Mouse (Mus musculus) limb, embryonic 10.5 days (tissue): ENCODE results near the gene BC016579. TPM values are rescaled to one million over a fixed set of nuclear protein-coding genes. Genes with fewer than 3 reads are reported as not detected.

Source experiments
- DNase-seq: peaks from one replicate; pipeline ENCODE4 v3.0.0-alpha.2; 2017; ENCODE audit warnings: low spot score
- H3K27ac ChIP-seq: fragments of 300-500 bp; sonication (generic); 2 replicates; pipeline ENCODE4 v1.5.1; 2016; ENCODE audit warnings: mild to moderate bottlenecking
- H3K27me3 ChIP-seq: fragments of 300-500 bp; sonication (generic); 2 replicates; pipeline ENCODE4 v1.6.1; 2016; ENCODE audit warnings: low read depth, mild to moderate bottlenecking; ENCODE audit not compliant: poor library complexity, severe bottlenecking
- H3K36me3 ChIP-seq: fragments of 300-500 bp; sonication (generic); 2 replicates; pipeline ENCODE4 v1.6.1; 2016; ENCODE audit warnings: mild to moderate bottlenecking, moderate library complexity
- H3K4me1 ChIP-seq: fragments of 300-500 bp; sonication (generic); 2 replicates; pipeline ENCODE4 v1.6.1; 2016
- H3K4me3 ChIP-seq: fragments of 300-500 bp; sonication (generic); 2 replicates; pipeline ENCODE4 v1.5.1; 2016; ENCODE audit warnings: mild to moderate bottlenecking, moderate library complexity
- H3K9me3 ChIP-seq: fragments of 300-500 bp; sonication (generic); replicated peaks from 2 replicates; pipeline ENCODE4 v1.6.1; 2016; ENCODE audit warnings: mild to moderate bottlenecking
- WGBS: fragments of 180-500 bp; shearing (Covaris S2); methylation state at CpG from one replicate; pipeline ENCODE4 v1.1.7; 2016; 5-methylcytosine and 5-hydroxymethylcytosine counted together
- polyA plus RNA-seq: library from polyadenylated mRNA; unstranded; fragments of >200 nt; fragmentation: Nextera tagmentation; extraction: Ambion mirVana; gene quantifications from 2 replicates; pipeline ENCODE4 v1.2.1, GENCODE M21; 2016

The BC016579 gene
- polyA plus RNA-seq, 1 experiment from 2014 or later = not detected

- DNase-seq = no peak
- H3K4me3 ChIP-seq = no peak overlapping the region
- no peaks in the 10 kb centered on the region for H3K36me3 ChIP-seq
- no peaks in the 10 kb centered on the region for H3K4me1 ChIP-seq
- H3K27ac ChIP-seq = no peak overlapping the region
- H3K9me3 ChIP-seq = no peaks in the 10 kb centered on the region
- H3K27me3 ChIP-seq = no peaks in the 10 kb centered on the region
These were observed 8.5 kb upstream of the BC016579 start for GRCm38 (mm10) chr16:45662381-45662780.

GRCm38 (mm10) chr16:45659596-45659995, 5.7 kb upstream of the BC016579 start:
- WGBS = 92% methylated on average over 4 of the region's 4 CpGs
- Histone ChIP-seq H3K9me3 (no peaks in the 10 kb centered on the region), H3K4me1 (no peaks in the 10 kb centered on the region), H3K27me3 (peaks cover 8% of the 10 kb centered on the region), H3K27ac (no peak overlapping the region), H3K36me3 (no peaks in the 10 kb centered on the region), H3K4me3 (no peak overlapping the region)
- DNase-seq = no peak

- H3K4me3 ChIP-seq = no peak overlapping the region
- WGBS = 86% methylated on average over 1 of the region's 1 CpGs
- H3K36me3 ChIP-seq = no peaks in the 10 kb centered on the region
- peaks cover 9% of the 10 kb centered on the region for H3K4me1 ChIP-seq
- H3K27ac ChIP-seq = no peak overlapping the region
- H3K27me3 ChIP-seq = peaks cover 21% of the 10 kb centered on the region
- H3K9me3 ChIP-seq = no peaks in the 10 kb centered on the region
- no peak for DNase-seq
These were observed 4.4 kb upstream of the BC016579 start for GRCm38 (mm10) chr16:45658248-45658647.

GRCm38 (mm10) chr16:45657574-45658159, 3.8 kb upstream of the BC016579 start:
- Histone ChIP-seq H3K9me3 (no peaks in the 10 kb centered on the region), H3K4me3 (no peak overlapping the region), H3K27ac (no peak overlapping the region), H3K36me3 (no peaks in the 10 kb centered on the region), H3K27me3 (peaks cover 27% of the 10 kb centered on the region), H3K4me1 (peaks cover 10% of the 10 kb centered on the region)
- 91% methylated on average over 12 of the region's 12 CpGs for WGBS
- DNase-seq = no peak

DNA sequence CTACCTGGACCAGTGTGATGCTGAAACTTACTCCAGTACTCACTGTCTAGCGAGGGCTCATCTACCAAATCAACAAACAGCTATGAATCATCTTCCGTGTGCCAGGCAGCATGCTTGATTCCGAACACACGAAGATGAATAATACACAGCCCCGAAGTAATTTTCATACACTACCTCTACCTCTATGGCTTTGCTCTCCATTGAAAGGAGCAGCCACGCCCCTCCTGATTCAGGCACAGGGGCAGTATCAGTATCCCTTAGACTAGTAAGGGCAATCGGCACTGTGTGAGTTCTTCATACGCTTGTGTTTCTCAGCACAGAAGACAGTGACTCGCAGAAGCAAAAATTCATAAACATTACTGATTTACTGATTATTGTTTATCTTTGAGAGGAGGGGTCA, 597 bp upstream of the BC016579 start:
- no peaks in the 10 kb centered on the region for H3K36me3 ChIP-seq
- H3K9me3 ChIP-seq = no peaks in the 10 kb centered on the region
- no peak overlapping the region; the same call in 1 of the 2 replicates for H3K4me3 ChIP-seq
- peaks cover 10% of the 10 kb centered on the region for H3K4me1 ChIP-seq
- DNase-seq = no peak
- H3K27ac ChIP-seq = no peak overlapping the region
- peaks cover 31% of the 10 kb centered on the region for H3K27me3 ChIP-seq
- WGBS = 62% methylated on average over 9 of the region's 9 CpGs

- H3K27ac ChIP-seq = no peak overlapping the region
- no peaks in the 10 kb centered on the region for H3K9me3 ChIP-seq
- H3K27me3 ChIP-seq = peaks cover 31% of the 10 kb centered on the region
- peak overlapping the region; percentile 49 for H3K4me3 ChIP-seq
- 10% methylated on average over 17 of the region's 17 CpGs for WGBS
- H3K4me1 ChIP-seq = peaks cover 10% of the 10 kb centered on the region
- no peaks in the 10 kb centered on the region for H3K36me3 ChIP-seq
- no peak for DNase-seq
These were observed 597 bp downstream of the BC016579 start for GRCm38 (mm10) chr16:45653009-45653933.

GRCm38 (mm10) chr16:45651497-45651896, 2.4 kb downstream of the BC016579 start:
- Histone ChIP-seq H3K9me3 (no peaks in the 10 kb centered on the region), H3K4me3 (no peak overlapping the region), H3K27me3 (peaks cover 31% of the 10 kb centered on the region), H3K4me1 (peaks cover 10% of the 10 kb centered on the region), H3K36me3 (no peaks in the 10 kb centered on the region), H3K27ac (no peak overlapping the region)
- WGBS = 57% methylated on average over 2 of the region's 2 CpGs
- no peak for DNase-seq

DNA sequence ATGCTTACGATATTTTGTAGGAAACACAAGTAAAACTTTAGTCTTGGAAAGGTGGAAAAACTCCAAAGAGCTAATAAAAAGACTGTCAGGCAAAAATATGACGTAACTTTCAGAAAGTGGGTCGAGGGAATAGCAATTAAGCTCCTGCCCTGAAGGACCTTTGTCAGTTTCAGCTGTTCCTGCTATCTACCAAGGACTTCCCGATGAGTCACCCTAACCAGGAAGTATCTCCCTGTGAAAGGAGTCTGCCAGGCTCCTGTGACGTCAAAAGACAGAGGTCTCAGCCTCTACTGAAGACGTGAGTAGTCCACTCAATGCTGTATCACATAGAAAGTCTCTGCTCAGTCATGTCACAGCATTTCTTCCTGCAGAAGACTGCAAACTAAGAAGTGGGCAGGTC, 9.5 kb downstream of the BC016579 start:
- no peak overlapping the region for H3K4me3 ChIP-seq
- no peak for DNase-seq
- H3K27me3 ChIP-seq = no peaks in the 10 kb centered on the region
- no peaks in the 10 kb centered on the region for H3K36me3 ChIP-seq
- 77% methylated on average over 6 of the region's 6 CpGs for WGBS
- no peak overlapping the region for H3K27ac ChIP-seq
- H3K4me1 ChIP-seq = no peaks in the 10 kb centered on the region
- no peaks in the 10 kb centered on the region for H3K9me3 ChIP-seq

DNA sequence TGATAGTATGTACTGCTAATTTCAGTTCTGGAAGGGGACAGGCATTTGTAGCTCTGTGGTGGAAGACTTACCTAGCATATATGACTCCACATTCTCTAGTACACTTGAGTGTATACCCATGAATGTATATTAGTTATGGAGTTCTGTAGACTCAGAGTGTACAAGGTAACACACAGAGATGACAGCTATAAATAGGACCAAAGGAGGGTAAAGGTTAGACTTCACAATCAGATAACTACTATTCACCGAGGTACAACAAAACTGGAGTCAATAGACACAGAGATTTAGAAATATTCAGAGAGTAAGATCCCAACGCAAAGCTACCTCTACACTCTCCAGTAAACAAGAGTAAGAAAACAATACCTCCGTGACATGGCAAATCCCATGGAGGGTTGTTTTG, 9.9 kb downstream of the BC016579 start:
- no peak for DNase-seq
- WGBS = 99% methylated on average over 3 of the region's 3 CpGs

DNA sequence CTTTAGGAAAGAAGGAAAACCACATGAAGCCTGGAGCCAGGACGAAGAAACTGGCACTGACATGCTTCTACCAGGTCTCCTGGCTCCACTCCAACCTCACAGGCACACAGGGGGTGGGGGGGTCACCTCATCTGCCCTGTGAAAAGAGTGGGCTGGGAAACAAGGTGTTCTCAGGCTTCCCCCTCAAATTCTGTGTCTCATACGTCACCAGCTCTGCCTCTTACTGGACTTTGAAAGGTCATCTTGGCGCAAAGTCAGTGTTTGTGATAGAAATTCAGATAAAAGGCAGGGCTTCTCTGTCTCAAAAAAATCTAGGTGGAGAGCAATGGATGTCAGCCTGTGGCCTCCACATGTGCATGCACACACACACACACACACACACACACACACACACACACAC, 12.6 kb downstream of the BC016579 start:
- no peaks in the 10 kb centered on the region for H3K9me3 ChIP-seq
- no peak for DNase-seq
- H3K27ac ChIP-seq = no peak overlapping the region
- 79% methylated on average over 3 of the region's 3 CpGs for WGBS
- no peak overlapping the region for H3K4me3 ChIP-seq
- H3K4me1 ChIP-seq = no peaks in the 10 kb centered on the region
- H3K27me3 ChIP-seq = no peaks in the 10 kb centered on the region
- H3K36me3 ChIP-seq = no peaks in the 10 kb centered on the region

More for the DNA sequence above, 9.9 kb downstream of the BC016579 start:
- Histone ChIP-seq H3K9me3 (no peaks in the 10 kb centered on the region), H3K4me1 (no peaks in the 10 kb centered on the region), H3K27ac (no peak overlapping the region), H3K27me3 (no peaks in the 10 kb centered on the region), H3K36me3 (no peaks in the 10 kb centered on the region), H3K4me3 (no peak overlapping the region)

- H3K4me1 ChIP-seq = no peaks in the 10 kb centered on the region
- no peak overlapping the region for H3K27ac ChIP-seq
- no peak overlapping the region for H3K4me3 ChIP-seq
- no peaks in the 10 kb centered on the region for H3K36me3 ChIP-seq
- WGBS = 90% methylated on average over 10 of the region's 10 CpGs
- H3K27me3 ChIP-seq = no peaks in the 10 kb centered on the region
- no peaks in the 10 kb centered on the region for H3K9me3 ChIP-seq
- no peak for DNase-seq
These were observed 13.7 kb downstream of the BC016579 start for GRCm38 (mm10) chr16:45640070-45640762.

- no peak for DNase-seq
- no peak overlapping the region for H3K27ac ChIP-seq
- H3K27me3 ChIP-seq = no peaks in the 10 kb centered on the region
- H3K9me3 ChIP-seq = no peaks in the 10 kb centered on the region
- WGBS = 87% methylated on average over 2 of the region's 2 CpGs
- H3K4me3 ChIP-seq = no peak overlapping the region
- H3K36me3 ChIP-seq = no peaks in the 10 kb centered on the region
- no peaks in the 10 kb centered on the region for H3K4me1 ChIP-seq
These were observed 18.0 kb downstream of the BC016579 start for GRCm38 (mm10) chr16:45635826-45636225.

GRCm38 (mm10) chr16:45632420-45632819, 21.4 kb downstream of the BC016579 start:
- H3K27me3 ChIP-seq = no peaks in the 10 kb centered on the region
- H3K9me3 ChIP-seq = no peaks in the 10 kb centered on the region
- no peak overlapping the region for H3K4me3 ChIP-seq
- 82% methylated on average over 4 of the region's 4 CpGs for WGBS
- no peaks in the 10 kb centered on the region for H3K4me1 ChIP-seq
- H3K27ac ChIP-seq = no peak overlapping the region
- no peaks in the 10 kb centered on the region for H3K36me3 ChIP-seq
- no peak for DNase-seq
